Mouse (Mus musculus): ENCODE data around the gene Ssc5d. TPM values are rescaled to one million over a fixed set of nuclear protein-coding genes. Genes with fewer than 3 reads are reported as not detected.

Gene Ssc5d
- polyA plus RNA-seq, 2 experiments from 2014 or later: 0.10 TPM; not detected in 1

DNA sequence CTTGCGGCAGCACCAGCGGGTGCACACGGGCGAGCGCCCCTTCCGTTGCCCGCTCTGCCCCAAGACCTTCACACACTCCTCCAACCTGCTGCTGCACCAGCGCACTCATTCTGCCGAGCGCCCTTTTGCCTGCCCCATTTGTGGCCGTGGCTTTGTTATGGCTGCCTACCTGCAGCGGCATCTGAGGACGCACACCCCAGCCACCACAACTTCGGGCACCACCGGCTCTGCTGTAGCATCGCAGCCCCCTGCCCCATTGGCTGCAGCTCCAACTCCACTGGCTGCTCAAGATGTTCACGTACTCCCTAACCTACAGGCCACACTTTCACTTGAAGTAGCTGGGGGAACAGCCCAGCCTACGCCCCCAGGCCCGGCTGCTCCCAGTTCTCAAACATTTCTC, 5.1 kb upstream of the Ssc5d start:
- ATAC-seq: no peak

DNA sequence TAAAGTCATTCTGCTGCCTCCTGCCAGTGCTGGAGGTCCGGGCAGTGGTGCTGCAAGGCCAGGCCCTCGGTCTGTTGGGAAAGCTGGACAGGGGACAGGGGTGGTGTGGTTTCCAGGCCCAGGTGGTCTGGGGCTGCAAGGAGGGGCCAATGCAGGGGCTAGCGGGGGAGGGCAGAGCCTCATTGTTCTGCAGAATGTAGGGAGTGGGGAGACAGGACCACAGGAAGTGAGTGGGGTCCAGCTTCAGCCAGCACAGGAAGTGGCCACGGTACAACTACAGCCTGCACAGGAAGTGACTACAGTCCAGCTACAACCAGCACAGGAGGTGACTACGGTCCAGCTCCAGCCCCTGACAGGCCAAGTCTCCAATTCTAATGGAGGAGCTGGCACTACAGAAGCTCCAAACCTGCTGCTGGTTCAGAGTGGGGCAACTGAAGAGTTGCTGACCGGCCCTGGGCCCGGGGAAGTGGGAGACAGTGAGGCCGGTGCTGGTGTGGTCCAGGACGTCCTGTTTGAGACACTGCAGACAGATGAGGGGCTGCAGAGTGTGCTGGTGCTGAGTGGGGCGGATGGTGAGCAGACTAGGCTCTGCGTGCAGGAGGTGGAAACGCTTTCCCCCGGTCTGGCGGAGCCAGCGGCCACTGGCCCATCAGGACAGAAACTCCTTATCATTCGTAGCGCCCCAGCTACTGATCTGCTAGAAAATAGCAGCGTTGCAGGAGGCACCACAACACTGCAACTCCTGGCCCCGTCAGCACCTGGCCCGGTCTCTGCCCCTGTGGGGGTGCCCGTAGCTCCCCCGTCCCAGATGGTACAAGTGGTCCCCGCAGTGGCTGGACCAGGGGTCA, 4.4 kb upstream of the Ssc5d start:
- ATAC-seq: no peak

DNA sequence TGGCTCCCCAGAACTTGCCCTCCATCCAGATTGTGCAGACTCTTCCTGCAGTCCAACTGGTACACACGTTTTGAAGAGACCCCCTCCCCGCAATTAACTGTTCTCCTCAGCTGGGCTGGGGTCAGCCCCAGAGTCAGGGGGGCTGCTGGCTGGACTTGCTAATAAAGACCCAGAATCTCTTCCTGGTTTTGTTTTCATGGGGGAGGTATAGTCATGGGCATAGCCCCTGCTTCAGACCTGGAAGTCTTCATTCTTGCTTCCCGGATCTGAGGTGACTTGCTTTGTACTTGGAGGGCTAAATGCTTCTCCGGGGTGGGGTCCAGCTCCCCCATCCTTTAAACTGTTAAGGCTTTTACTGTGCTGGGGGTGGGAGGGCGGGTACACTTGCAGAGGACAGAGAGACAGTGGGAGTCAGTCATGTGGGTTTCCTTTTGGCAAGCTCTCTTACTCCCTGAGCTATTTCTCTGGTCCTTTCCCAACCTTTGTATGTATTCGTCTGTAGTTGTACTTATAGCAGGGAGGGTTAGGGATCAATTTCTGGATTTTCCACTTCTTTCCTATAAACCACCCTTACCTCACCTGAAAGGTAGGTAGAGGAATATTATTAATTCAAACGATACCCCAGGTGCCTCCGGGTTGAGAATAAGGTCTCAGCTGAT, 3.6 kb upstream of the Ssc5d start, which contains the start of gene Nat14:
TSS of gene Nat14 (plus strand) at position 205 of the 659 bp plus-strand sequence.
- no peak for ATAC-seq

DNA sequence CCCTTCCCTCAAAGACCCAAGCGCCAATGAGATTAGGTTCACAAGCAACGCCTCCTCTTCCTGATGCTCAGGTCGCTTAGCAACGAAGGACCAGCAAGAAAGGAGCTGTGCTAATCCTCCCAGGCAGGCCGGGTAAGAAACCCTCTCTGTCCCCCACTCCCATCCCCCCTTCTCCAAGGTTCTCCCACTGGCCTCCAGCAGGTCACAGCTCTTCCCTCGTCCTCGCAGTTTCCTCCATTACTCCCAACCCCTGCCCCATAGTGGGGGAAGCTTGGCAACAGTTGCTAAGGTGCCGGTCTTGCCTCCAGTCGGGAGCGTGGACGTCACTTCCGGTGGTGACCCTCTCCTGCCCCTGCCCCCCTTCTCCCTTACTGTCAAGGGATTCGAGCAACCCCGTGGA, 3.1 kb upstream of the Ssc5d start:
- ATAC-seq: peak; percentile 74

DNA sequence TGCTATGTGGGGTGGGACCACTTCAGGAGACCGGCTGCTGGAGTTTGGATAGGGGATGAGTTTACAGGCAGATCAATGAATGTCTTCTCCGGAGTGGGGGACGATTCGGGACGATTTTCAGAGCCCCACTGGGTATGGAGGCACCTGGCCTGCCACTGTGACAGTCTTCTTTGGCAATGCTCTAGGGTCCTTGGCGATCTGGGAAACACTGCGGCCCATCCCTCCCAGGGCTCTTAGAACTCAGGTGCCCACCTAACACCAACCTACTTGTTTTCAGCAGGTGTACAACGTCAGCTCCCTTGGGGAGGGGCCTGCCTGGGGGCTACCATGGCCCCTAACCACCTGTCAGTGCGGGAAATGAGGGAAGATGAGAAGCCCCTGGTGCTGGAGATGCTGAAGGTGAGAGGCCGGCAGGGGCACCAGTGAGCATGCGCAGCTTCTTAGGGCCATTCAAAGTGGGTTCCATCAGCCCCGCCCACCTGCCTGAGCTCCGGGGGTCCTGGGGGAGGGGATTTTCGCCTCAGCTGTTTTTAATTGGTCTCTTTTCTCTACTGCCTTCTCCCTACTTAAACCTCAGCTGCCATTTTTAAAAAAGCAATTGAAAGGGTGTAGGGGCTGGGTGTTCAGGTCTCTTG, 2.5 kb upstream of the Ssc5d start:
- no peak for ATAC-seq

DNA sequence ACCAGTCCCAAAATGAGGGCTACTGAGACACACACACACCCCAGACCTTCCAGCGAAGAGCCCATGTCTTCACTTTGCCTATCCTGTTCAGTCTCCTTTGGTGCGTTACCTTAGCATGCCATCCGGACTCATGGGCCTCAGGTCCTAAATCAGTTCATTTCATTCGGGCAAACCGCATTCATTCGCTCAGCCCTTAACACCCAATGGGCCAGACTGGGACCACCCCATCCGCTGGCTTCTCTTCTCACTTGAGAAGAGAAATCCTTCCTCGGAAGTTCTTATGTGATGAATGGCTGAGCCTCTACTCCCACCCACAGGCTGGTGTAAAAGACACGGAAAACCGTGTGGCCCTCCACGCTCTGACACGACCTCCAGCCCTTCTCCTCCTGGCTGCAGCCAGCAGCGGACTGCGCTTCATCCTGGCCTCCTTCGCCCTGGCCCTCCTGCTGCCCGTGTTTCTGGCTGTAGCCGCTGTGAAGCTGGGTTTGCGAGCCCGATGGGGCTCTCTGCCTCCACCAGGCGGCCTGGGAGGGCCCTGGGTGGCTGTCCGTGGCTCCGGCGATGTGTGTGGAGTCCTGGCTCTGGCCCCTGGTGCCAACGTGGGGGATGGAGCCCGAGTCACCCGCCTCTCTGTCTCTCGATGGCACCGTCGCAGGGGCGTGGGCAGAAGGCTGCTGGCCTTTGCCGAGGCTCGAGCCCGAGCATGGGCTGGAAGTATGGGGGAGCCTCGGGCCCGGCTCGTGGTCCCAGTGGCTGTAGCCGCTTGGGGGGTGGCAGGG, 1.8 kb upstream of the Ssc5d start:
- ATAC-seq: no peak

DNA sequence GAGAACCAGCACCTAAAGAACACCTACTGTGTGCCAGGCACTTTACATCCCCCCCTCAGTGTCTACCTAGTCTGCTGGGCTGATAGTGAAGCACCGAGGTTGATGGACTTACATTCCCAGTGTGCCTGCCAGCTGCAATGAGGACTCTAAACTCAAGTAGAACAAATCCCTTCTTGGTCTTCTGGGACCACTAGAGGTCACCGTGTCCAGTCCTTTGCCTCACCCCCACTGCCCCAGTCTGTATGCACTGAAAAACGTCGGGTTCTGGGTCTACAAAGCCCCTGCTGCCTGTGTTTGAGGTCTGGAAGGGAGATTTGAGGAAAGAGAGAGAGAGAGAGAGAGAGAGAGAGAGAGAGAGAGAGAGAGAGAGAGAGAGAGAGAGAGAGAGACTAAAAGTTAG, 1.1 kb upstream of the Ssc5d start:
- ATAC-seq: no peak

DNA sequence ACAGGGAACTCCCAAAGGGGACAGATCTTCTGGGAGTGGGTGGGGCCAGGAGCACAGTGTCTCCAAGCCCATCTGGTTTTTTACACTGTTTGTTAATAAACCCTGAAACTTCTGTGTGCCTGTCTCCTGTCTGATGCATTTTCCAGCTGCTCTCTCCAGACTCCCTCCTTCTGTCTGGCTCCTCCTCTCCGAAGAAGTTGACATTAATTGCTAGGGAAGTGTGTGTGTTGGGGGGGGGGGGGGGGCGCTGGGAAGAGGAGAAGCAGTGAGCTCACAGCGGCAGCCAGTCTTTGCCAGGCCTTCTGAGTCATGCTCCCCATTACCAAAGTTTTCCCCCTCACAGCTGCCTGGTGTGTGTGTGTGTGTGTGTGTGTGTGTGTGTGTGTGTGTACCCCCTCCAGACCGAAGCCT, 689 bp upstream of the Ssc5d start:
- no peak for ATAC-seq

DNA sequence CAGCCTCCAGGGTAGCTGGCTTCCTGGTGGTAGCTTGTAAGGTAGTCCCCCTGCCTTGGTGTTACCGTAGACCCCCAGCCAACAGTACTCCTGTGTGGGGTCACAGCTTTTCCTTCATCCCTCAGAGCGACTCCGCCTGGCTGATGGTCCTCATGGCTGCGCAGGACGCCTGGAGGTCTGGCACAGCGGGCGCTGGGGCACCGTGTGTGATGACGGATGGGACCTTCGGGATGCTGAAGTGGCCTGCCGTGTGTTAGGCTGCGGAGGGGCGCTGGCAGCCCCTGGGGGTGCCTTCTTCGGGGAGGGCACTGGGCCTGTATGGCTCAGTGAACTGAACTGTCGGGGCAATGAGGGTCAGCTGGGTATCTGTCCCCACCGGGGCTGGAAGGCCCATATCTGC, 1.3 kb downstream of the Ssc5d start:
- no peak for ATAC-seq

DNA sequence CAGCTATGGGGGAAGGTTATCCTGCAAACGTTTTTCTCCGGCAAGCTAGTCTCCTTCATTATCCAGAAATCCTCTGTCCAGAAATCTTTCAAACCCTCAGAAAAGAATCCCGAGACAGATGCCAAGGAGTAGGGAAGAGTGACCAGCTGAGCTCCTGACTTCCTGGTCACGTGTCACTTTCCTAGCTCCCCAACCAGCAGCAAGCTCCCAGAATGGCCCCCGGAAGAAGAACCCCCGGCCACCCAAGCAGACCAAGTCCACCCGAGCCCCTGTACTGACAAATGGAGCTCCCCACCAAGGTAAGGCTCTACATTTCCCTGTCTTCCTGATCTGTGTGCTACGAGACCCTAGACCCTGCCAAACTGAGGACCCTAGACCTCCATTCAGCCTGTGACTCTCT, 2.1 kb downstream of the Ssc5d start:
- ATAC-seq: no peak

DNA sequence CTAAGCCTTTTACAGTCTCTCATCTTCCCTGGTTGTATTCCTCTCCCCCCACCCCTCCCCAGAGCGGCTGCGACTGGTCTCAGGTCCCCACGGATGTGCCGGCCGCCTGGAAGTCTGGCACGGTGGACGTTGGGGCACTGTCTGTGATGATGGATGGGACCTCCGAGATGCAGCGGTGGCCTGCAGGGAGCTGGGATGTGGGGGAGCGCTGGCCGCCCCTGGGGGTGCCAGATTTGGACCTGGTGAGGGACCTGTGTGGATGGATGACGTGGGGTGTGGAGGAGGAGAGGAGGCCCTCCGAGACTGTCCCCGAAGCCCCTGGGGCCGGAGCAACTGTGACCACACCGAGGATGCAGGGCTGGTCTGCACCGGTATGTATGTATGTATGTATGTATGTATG, 2.7 kb downstream of the Ssc5d start:
- ATAC-seq: no peak

DNA sequence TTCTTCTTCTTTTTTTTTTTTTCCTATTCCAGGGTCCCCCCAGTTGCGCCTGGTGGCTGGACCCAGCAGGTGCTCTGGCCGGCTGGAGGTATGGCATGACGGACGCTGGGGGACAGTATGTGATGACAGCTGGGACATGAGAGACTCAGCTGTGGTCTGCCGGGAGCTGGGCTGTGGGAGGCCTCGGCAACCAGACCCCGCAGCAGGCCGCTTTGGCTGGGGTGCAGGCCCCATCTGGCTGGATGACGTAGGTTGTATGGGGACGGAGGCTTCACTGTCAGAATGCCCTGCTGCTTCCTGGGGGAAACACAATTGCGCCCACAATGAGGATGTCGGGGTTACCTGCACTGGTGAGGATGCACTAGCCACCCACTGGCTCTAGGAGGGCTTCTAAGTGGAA, 7.5 kb downstream of the Ssc5d start:
- ATAC-seq: no peak

DNA sequence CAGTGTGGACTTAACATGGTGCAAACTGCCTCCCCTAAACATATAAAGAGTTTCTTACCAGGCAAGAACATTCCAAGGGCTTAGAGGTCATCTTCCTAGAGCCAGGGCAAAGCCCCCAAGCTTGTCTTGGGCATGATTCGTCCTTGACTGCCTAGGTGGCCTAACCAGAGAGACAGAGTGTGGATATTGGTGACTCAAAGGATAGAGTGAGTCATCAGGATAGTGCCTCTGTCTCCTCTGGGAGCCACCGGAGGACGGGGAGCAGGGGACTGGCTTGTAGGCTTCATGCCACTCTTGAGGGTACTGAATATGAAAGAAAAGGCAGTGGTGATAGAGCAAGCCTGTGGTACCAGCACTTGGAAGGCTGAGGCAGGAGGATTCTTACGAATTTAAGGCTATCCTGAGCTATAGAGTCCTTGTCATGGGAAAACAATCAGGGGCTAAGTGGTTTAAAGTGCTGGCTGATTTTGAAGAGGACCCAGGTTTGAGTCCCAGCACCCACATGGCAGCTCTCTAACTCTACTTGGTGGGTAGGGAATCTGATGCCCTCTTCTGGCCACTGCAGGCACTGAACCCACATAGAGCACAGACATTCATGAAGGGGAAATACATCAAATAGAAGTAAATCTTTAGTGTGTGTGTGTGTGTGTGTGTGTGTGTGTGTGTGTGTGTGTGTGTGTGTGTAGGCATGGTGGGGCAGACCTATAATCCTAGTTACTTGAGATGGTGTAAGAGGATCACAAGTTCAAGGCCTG, 8.8 kb downstream of the Ssc5d start:
- ATAC-seq: no peak

DNA sequence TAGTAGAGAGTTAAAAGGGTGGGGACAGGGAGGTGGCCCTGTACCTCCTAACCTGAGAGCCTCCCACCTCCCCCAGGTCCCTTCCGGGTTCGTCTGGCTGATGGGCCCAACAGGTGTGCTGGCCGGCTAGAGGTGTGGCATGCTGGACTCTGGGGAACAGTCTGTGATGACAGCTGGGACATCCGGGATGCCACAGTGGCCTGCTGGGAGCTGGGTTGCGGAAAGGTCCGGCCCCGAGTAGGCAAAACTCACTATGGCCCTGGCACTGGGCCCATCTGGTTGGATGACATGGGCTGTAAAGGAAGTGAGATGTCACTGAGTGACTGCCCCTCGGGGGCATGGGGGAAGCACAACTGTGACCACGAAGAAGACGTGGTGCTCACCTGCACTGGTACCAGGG, 11.2 kb downstream of the Ssc5d start:
- no peak for ATAC-seq

DNA sequence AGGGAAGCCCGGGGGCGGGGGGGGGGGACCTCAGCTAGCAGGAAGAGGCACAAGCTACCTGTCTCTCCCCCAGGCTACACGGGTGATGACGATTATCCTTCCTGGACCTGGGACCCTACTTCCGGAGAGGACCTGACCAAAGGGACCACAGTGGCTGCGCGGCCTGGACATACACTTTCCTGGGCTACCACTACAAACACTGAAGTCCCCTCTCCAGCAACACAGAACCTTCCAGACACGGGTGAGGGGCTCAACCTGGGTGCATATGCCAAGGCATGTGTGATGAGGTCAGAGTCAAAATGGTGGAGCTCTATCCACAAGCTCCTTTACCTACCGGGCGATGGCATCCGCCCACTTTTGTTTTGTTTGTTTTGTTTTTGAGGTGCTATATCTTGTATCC, 11.8 kb downstream of the Ssc5d start:
- ATAC-seq: no peak

DNA sequence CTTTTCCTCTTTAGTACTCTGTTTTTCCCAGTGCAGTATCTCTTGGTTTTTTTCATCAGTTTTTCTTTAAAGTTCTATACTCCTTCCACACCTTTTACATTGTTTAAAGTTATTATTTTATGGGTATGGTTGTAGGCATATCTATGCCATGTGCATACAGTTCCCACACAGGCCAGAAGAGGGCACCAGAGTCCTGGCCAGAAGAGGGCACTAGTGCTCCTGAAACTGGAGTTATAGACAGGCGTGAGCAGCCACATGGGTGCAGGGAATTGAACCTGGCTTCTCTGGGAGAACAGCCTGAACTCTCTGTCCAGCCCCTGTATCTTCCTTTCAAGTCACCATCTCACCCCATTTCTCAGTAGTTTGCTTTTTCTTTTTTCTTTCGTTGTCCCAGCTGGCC, 12.9 kb downstream of the Ssc5d start:
- ATAC-seq: peak; percentile 38

DNA sequence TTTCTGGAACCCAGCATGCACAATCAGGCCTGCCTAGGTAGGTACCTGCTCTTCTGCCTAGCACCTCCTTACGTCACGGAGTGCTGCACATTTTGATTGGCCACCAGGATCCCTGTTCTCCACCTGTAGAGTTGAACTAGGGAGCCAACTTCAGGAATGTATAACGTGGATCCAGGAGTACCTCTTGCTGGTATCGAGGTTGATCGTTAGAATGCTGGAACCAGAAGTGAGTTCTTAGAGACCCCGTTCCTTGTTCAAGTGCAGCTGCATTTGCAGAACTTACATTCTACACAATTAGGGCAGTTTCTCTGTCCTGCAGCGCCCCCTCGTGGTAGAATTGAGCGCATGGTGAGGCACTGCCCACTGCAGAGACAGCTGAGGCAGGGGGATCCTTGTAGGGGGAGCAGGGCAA, 14.5 kb downstream of the Ssc5d start:
- ATAC-seq: peak; percentile 45

DNA sequence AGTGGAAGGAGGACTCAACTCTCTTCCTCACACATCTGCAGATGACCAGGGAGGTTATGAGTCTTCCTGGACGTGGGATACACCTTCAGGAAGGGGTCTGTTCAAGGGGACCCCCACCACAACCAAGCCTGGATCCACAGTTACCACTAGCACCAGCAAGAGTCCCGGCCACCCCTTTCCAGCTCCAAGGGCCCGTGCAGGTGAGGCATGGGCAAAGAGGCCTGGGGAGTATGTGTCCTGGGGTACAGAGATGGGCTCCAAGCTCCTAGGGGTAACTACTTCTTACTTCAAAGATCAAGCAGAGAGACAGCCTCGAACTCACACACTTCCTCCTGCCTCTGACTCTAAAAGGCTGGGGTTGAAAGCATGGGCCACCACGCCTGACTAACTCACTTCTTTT, 17.1 kb downstream of the Ssc5d start:
- ATAC-seq: no peak

DNA sequence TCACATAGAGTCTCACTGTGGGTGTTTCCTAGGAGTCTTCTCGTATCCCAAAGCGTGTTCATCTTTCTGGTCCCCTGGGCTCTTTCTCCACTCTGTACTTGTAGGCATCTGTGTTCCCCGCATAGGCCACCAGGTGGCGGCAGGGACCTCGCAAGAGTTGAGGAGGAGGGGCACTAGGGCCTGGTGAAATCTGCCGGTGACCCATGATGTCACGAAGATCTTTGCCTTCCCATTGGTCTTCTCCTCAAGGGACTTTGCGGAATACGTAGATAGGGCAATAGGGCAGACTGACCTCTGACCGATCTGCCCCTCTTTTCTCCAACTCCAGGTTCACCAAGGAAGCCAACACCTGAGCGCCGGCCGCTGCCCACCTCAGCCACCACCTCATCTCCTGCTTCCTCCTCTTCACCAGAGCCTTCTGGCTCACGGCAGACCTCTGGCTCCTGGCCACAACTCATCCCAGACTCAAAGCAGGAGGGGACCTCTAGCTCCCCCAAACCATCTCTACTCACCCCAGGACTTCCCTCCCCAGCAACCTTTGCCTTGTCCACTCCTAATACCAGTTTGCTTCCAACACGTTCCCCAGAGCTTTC, 17.7 kb downstream of the Ssc5d start:
- peak; percentile 90 for ATAC-seq

DNA sequence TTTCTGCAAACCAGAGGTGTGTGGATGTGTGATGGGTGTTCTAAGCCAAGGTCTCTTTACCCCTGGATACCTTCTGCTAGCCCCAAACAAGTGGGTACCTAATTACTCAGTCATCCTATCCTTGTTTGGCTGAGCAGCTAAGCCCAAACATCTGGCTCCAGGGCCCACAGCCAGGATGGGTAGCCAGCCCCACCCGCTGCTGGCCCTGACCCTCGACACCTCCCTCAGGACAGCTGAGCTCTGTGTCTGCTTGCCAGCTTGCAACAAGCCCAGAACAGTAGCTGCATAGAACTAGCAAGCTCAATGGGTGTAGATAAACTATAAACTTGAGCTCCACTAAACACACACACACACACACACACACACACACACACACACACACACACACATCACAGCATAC, 22.3 kb downstream of the Ssc5d start:
- no peak for ATAC-seq

DNA sequence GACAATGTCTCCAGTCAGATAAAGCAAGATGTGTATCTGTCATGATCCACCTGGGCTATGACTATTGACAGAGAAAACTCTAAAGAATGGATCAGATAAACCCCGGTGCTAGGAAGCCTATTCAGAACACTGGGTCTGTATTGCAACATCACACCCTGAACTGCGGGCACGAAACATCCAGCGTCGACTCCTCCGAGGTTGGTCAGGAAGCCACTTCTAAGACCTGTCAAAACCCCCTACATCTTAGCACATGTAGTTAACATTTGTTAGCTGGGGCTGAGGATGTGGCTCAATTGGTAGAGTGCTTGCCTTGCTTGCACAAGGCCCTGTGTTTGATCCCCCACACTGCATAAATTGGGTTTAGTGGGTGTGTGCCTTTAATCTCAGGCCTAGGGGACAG, 22.8 kb downstream of the Ssc5d start:
- ATAC-seq: peak; percentile 72

Measured in activated CD4-positive, CD25-positive, alpha-beta regulatory T cell, adult 4 months (primary cell).